9 mouse cellular contexts compared by ENCODE assay signal in genomic region chr1:172329131-172329530, GRCm38 (mm10). TPM values are rescaled to one million over a fixed set of nuclear protein-coding genes. Genes with fewer than 3 reads are reported as not detected.
A peak's percentile ranks its signal among the peaks of the same experiment; 100 is the strongest.
DNase-seq lines count a peak whose midpoint lies in the region; ATAC-seq and TF ChIP-seq lines count a peak whose summit lies in the region.
"Had no signal": no experiment of that assay in that cellular context is flagged by ENCODE, and none has a peak within 500 bp of the region (broad histone marks: within the 10 kb centered on the region; RNA-seq: fewer than 3 reads in every experiment).

Gene Kcnj9, minus strand, starts transcription at chr1:172329318.

- no peak for TF ChIP-seq CTCF in forebrain, postnatal 0 days (IDR thresholded peaks at IDR 0.05; ENCODE audit: low read depth)
- no peak for TF ChIP-seq CTCF in stomach, postnatal 0 days (IDR thresholded peaks at IDR 0.05; ENCODE audit: low read depth)

- TF ChIP-seq EP300 in stomach, postnatal 0 days (optimal IDR thresholded peaks at IDR 0.05): no peak

- H3K27ac ChIP-seq in forebrain, postnatal 0 days (ENCODE audit: low read depth, low read length): peak within 1 kb of the TSS; percentile 59; the same call in 1 of the 2 replicates
- H3K27ac ChIP-seq in stomach, postnatal 0 days (replicated peaks): no peak within 1 kb of the TSS

- H3K9me3 ChIP-seq in forebrain, postnatal 0 days (ENCODE audit: low read length): no peaks in the 10 kb centered on the region
- H3K9me3 ChIP-seq in stomach, postnatal 0 days (ENCODE audit: control insufficient read depth, low read length): no peaks in the 10 kb centered on the region

- no peaks in the 10 kb centered on the region for H3K36me3 ChIP-seq in forebrain, postnatal 0 days (ENCODE audit: insufficient read depth)
- H3K36me3 ChIP-seq in stomach, postnatal 0 days (ENCODE audit: control insufficient read depth, insufficient read depth, low read length): no peaks in the 10 kb centered on the region

- peak; percentile 93 for ATAC-seq in forebrain, postnatal 0 days
- no peak for ATAC-seq in stomach, postnatal 0 days (ENCODE audit: low FRiP score, low TSS enrichment)

- WGBS in forebrain, postnatal 0 days: 11% methylated on average over 9 of the region's 9 CpGs
- 37% methylated on average over 9 of the region's 9 CpGs for WGBS in stomach, postnatal 0 days

- peak within 1 kb of the TSS; percentile 60 for H3K4me2 ChIP-seq in forebrain, postnatal 0 days (ENCODE audit: low read depth)
- no peak within 1 kb of the TSS for H3K4me2 ChIP-seq in stomach, postnatal 0 days (replicated peaks; ENCODE audit: low read depth)

- H3K4me3 ChIP-seq in forebrain, postnatal 0 days (ENCODE audit: low read depth, low read length): peak within 1 kb of the TSS; percentile 35
- H3K4me3 ChIP-seq in stomach, postnatal 0 days (ENCODE audit: low read depth, low read length): no peak within 1 kb of the TSS
- H3K4me3 ChIP-seq: megakaryocyte, embryonic 14.5 days had no signal

- H3K9ac ChIP-seq in forebrain, postnatal 0 days: peak within 1 kb of the TSS; percentile 51
- no peak within 1 kb of the TSS for H3K9ac ChIP-seq in stomach, postnatal 0 days (ENCODE audit: low read length)

- peak; percentile 98 for DNase-seq in cerebellum, adult 9-11 months
- DNase-seq in forebrain, postnatal 0 days: peak; percentile 86
- DNase-seq in left cerebral cortex, adult 8-10 months (ENCODE audit: low spot score in 2 of 2): peak in 1 of 2 experiments; percentile 90
- peak; percentile 89 for DNase-seq in retina, postnatal 1 day
- no peak for DNase-seq in gastrocnemius, adult 8-10 months (ENCODE audit: low spot score in 2 of 2)
- DNase-seq in adrenal gland, postnatal 25 days: no peak
- no peak for DNase-seq in ovary, adult 18-20 months (ENCODE audit: low spot score)
- no peak for DNase-seq in stomach, postnatal 0 days (ENCODE audit: low spot score)

- peaks cover 26% of the 10 kb centered on the region for H3K4me1 ChIP-seq in forebrain, postnatal 0 days (ENCODE audit: insufficient read depth)
- H3K4me1 ChIP-seq in stomach, postnatal 0 days (replicated peaks; ENCODE audit: control insufficient read depth, insufficient read depth): no peaks in the 10 kb centered on the region

- H3K27me3 ChIP-seq in forebrain, postnatal 0 days (ENCODE audit: insufficient read depth, low read length): no peaks in the 10 kb centered on the region
- H3K27me3 ChIP-seq in stomach, postnatal 0 days (ENCODE audit: control insufficient read depth, insufficient read depth, low read length): no peaks in the 10 kb centered on the region; the same call in 1 of the 2 replicates

RNA-seq across cellular contexts. Expression of gene Kcnj9, which starts in this region (rescaled TPM):
- 7.5 and 8.6 TPM in 2 replicates for total RNA-seq in forebrain, postnatal 0 days (2014; rRNA removed)
- polyA plus RNA-seq in forebrain, postnatal 0 days (2015; fragmentation: Nextera tagmentation; extraction: Ambion mirVana): 2.9 and 4.8 TPM in 2 replicates
- 100 to 1,000 TPM; 109 to 120 (median 112) TPM for total RNA-seq in left cerebral cortex, adult 8-10 months (2022)
- total RNA-seq in gastrocnemius, adult 8-10 months (2022): not detected
- total RNA-seq in adrenal gland, postnatal 25 days (2021): 0.18 TPM in 1 of 2 replicates, not detected in the other
- polyA plus RNA-seq in stomach, postnatal 0 days (2015; fragmentation: Nextera tagmentation; extraction: Ambion mirVana): 0.07 TPM in 2 replicates

Comparison
In these comparisons a context has a peak if more than half of its experiments do, and no peak if none do; other contexts are left out.
1. RNA of gene Kcnj9 (total RNA-seq): 109 to 120 TPM in left cerebral cortex, adult 8-10 months; 7.5 to 8.6 TPM in forebrain, postnatal 0 days, 0.18 TPM in adrenal gland, postnatal 25 days and not detected in gastrocnemius, adult 8-10 months; every median in the first group is over 10 times any median in the second.
2. DNase-seq: peak in cerebellum, adult 9-11 months (single experiment), forebrain, postnatal 0 days (single experiment) and retina, postnatal 1 day (single experiment); none in gastrocnemius, adult 8-10 months (0 of 2), adrenal gland, postnatal 25 days (single experiment), ovary, adult 18-20 months (single experiment) and stomach, postnatal 0 days (single experiment).